Mouse (Mus musculus) left cerebral cortex, adult 18-20 months (tissue): ENCODE data around the gene Cdca4. TPM values are rescaled to one million over a fixed set of nuclear protein-coding genes. Genes with fewer than 3 reads are reported as not detected.

Experiments
- DNase-seq, 2 experiments: peaks; one replicate each; pipeline ENCODE4 v3.0.0; 2021 to 2022; ENCODE audit warnings: low spot score in 2 of 2, mixed read lengths in 1 of 2
- long read RNA-seq, 2 experiments: library from polyadenylated mRNA; stranded (forward); transcript quantifications; one replicate each; pipeline ENCODE4 v2.0.0; 2021
- total RNA-seq, 2 experiments: library from RNA; stranded (reverse); gene quantifications; 2 replicates each; pipeline ENCODE4 v1.2.3; 2021

Gene Cdca4
- 10 to 100 TPM; 10.8 to 12.9 TPM for total RNA-seq
- long read RNA-seq, experiment 1, transcript Cdca4-202 (2 exons, 1,994 nt), result major isoform, 10 of 13 reads
- long read RNA-seq, experiment 1, partial matches to known transcripts, result 1 of 13 reads
- long read RNA-seq, experiment 1, other reads (novel, unspliced or antisense), result 0 of 13 reads
- long read RNA-seq, experiment 2, transcript Cdca4-202 (2 exons, 1,994 nt), result major isoform, 5 of 7 reads
- long read RNA-seq, experiment 2, partial matches to known transcripts, result 0 of 7 reads
- long read RNA-seq, experiment 2, other reads (novel, unspliced or antisense), result 1 of 7 reads

- DNase-seq, result peak; percentile 98
Measured at GRCm38 (mm10) chr12:112829244-112829864, at the start of gene Cdca4. Gene Cdca4 (minus strand): TSS chr12:112829423.

GRCm38 (mm10) chr12:112877607-112878020 lies 48.4 kb upstream of the Cdca4 start:
- DNase-seq, result no peak

GRCm38 (mm10) chr12:112877073-112877576 lies 47.9 kb upstream of the Cdca4 start:
- DNase-seq, result no peak

GRCm38 (mm10) chr12:112876332-112877072 lies 47.3 kb upstream of the Cdca4 start:
- DNase-seq, result peak in 1 of 2 experiments; percentile 33

- peak; percentile 89 to 90 for DNase-seq
Measured at GRCm38 (mm10) chr12:112875225-112876013, 46.2 kb upstream of the Cdca4 start.

- no peak for DNase-seq
Measured at GRCm38 (mm10) chr12:112874199-112874598, 45.0 kb upstream of the Cdca4 start.

GRCm38 (mm10) chr12:112873452-112874190 lies 44.4 kb upstream of the Cdca4 start:
- DNase-seq, result peak; percentile 36 to 57

- no peak for DNase-seq
Measured at GRCm38 (mm10) chr12:112872991-112873390, 43.8 kb upstream of the Cdca4 start.

- no peak for DNase-seq
Measured at GRCm38 (mm10) chr12:112871272-112871671, 42.0 kb upstream of the Cdca4 start.

GRCm38 (mm10) chr12:112870775-112871174 lies 41.6 kb upstream of the Cdca4 start:
- no peak for DNase-seq

GRCm38 (mm10) chr12:112869783-112870204 lies 40.6 kb upstream of the Cdca4 start:
- DNase-seq, result no peak

- DNase-seq, result no peak
Measured at GRCm38 (mm10) chr12:112868178-112869087, 39.2 kb upstream of the Cdca4 start, which contains the start of gene Gpr132. Gene Gpr132 (minus strand): TSS chr12:112868228.

- DNase-seq, result no peak
Measured at GRCm38 (mm10) chr12:112867106-112867674, 38.0 kb upstream of the Cdca4 start.

- no peak for DNase-seq
Measured at GRCm38 (mm10) chr12:112866467-112867080, 37.4 kb upstream of the Cdca4 start.

- no peak for DNase-seq
Measured at GRCm38 (mm10) chr12:112864804-112865203, 35.6 kb upstream of the Cdca4 start.

GRCm38 (mm10) chr12:112861911-112862321 lies 32.7 kb upstream of the Cdca4 start:
- DNase-seq, result no peak

GRCm38 (mm10) chr12:112860765-112861164 lies 31.5 kb upstream of the Cdca4 start:
- no peak for DNase-seq

- DNase-seq, result no peak
Measured at GRCm38 (mm10) chr12:112859930-112860329, 30.7 kb upstream of the Cdca4 start.
